Mouse (Mus musculus) erythroblast, embryonic 14.5 days (primary cell): ENCODE measurements around the gene Ccdc3. TPM values are rescaled to one million over a fixed set of nuclear protein-coding genes. Genes with fewer than 3 reads are reported as not detected.

Experiments used
- H3K27me3 ChIP-seq: 2 replicates; pipeline ENCODE4 v1.6.1; 2012; ENCODE audit warnings: inconsistent platforms; ENCODE audit not compliant: control insufficient read depth
- H3K36me3 ChIP-seq: 2 replicates; pipeline ENCODE4 v1.6.1; 2012; ENCODE audit warnings: mild to moderate bottlenecking, inconsistent platforms; ENCODE audit not compliant: control insufficient read depth
- H3K4me1 ChIP-seq: 2 replicates; pipeline ENCODE4 v1.6.1; 2012; ENCODE audit warnings: inconsistent platforms; ENCODE audit not compliant: control insufficient read depth
- H3K4me3 ChIP-seq: replicated peaks from 2 replicates; pipeline ENCODE3; 2012; ENCODE audit warnings: moderate library complexity, mild to moderate bottlenecking, inconsistent platforms
- H3K9me3 ChIP-seq: 2 replicates; pipeline ENCODE4 v1.6.1; 2012; ENCODE audit warnings: low read length, inconsistent platforms, mixed read lengths; ENCODE audit not compliant: control insufficient read depth
- GATA1 ChIP-seq: IDR thresholded peaks from 2 replicates; pipeline ENCODE4 v1.6.1; 2012; ENCODE audit warnings: low read length, inconsistent platforms, mixed read lengths
- TAL1 ChIP-seq: IDR thresholded peaks from 3 replicates; pipeline ENCODE4 v1.6.1; 2012; ENCODE audit warnings: low read length, inconsistent platforms, mixed read lengths
- polyA plus RNA-seq: library from polyadenylated mRNA; stranded (reverse); fragments of >175 nt; gene quantifications from 2 replicates; pipeline ENCODE4 v1.2.3, GENCODE M21; 2012

Ccdc3 gene
- polyA plus RNA-seq, 1 experiment, result 0.02 TPM

GRCm38 (mm10) chr2:5114386-5114785, 23.2 kb upstream of the Ccdc3 start:
- no peaks in the 10 kb centered on the region for H3K4me1 ChIP-seq
- no peaks in the 10 kb centered on the region for H3K9me3 ChIP-seq
- TF ChIP-seq TAL1 (no peak), GATA1 (no peak)
- H3K27me3 ChIP-seq, result peaks cover 5% of the 10 kb centered on the region; the same call in 1 of the 2 replicates
- H3K4me3 ChIP-seq, result no peak overlapping the region
- no peaks in the 10 kb centered on the region for H3K36me3 ChIP-seq

GRCm38 (mm10) chr2:5116856-5117532, 20.6 kb upstream of the Ccdc3 start:
- TF ChIP-seq GATA1, result no peak
- TF ChIP-seq TAL1, result no peak
- no peaks in the 10 kb centered on the region for H3K36me3 ChIP-seq
- no peak overlapping the region for H3K4me3 ChIP-seq
- H3K9me3 ChIP-seq, result no peaks in the 10 kb centered on the region
- no peaks in the 10 kb centered on the region for H3K4me1 ChIP-seq
- H3K27me3 ChIP-seq, result 0 out of 2 replicates have a peak, but pooled peaks cover 3% of the 10 kb centered on the region

- Histone ChIP-seq H3K4me3 (no peak overlapping the region), H3K9me3 (no peaks in the 10 kb centered on the region), H3K27me3 (no peaks in the 10 kb centered on the region), H3K4me1 (no peaks in the 10 kb centered on the region), H3K36me3 (no peaks in the 10 kb centered on the region)
- TF ChIP-seq GATA1, result no peak
- no peak for TF ChIP-seq TAL1
These were observed 12.1 kb upstream of the Ccdc3 start for GRCm38 (mm10) chr2:5125506-5125905.

- H3K9me3 ChIP-seq, result no peaks in the 10 kb centered on the region
- TF ChIP-seq GATA1 (no peak), TAL1 (no peak)
- H3K4me1 ChIP-seq, result no peaks in the 10 kb centered on the region
- no peaks in the 10 kb centered on the region for H3K36me3 ChIP-seq
- H3K4me3 ChIP-seq, result no peak overlapping the region
- H3K27me3 ChIP-seq, result no peaks in the 10 kb centered on the region
These were observed 10.2 kb upstream of the Ccdc3 start for GRCm38 (mm10) chr2:5127369-5127768.

GRCm38 (mm10) chr2:5129099-5129498, 8.5 kb upstream of the Ccdc3 start:
- Histone ChIP-seq H3K9me3 (no peaks in the 10 kb centered on the region), H3K4me1 (no peaks in the 10 kb centered on the region), H3K36me3 (no peaks in the 10 kb centered on the region), H3K27me3 (no peaks in the 10 kb centered on the region; the same call in 1 of the 2 replicates), H3K4me3 (no peak overlapping the region)
- TF ChIP-seq GATA1, result no peak
- no peak for TF ChIP-seq TAL1

GRCm38 (mm10) chr2:5132046-5132445, 5.5 kb upstream of the Ccdc3 start:
- H3K36me3 ChIP-seq, result no peaks in the 10 kb centered on the region
- no peak overlapping the region for H3K4me3 ChIP-seq
- TF ChIP-seq TAL1, result no peak
- no peak for TF ChIP-seq GATA1
- H3K9me3 ChIP-seq, result no peaks in the 10 kb centered on the region
- H3K4me1 ChIP-seq, result no peaks in the 10 kb centered on the region; the same call in 1 of the 2 replicates
- peaks cover 18% of the 10 kb centered on the region for H3K27me3 ChIP-seq

GRCm38 (mm10) chr2:5134959-5135743, 2.4 kb upstream of the Ccdc3 start:
- H3K27me3 ChIP-seq, result peaks cover 45% of the 10 kb centered on the region
- no peaks in the 10 kb centered on the region for H3K36me3 ChIP-seq
- H3K4me1 ChIP-seq, result no peaks in the 10 kb centered on the region; the same call in 1 of the 2 replicates
- no peaks in the 10 kb centered on the region; the same call in 1 of the 2 replicates for H3K9me3 ChIP-seq
- TF ChIP-seq GATA1 (no peak), TAL1 (no peak)
- H3K4me3 ChIP-seq, result no peak overlapping the region

GRCm38 (mm10) chr2:5139961-5140360, 2.4 kb downstream of the Ccdc3 start:
- H3K36me3 ChIP-seq, result no peaks in the 10 kb centered on the region
- peaks cover 46% of the 10 kb centered on the region for H3K27me3 ChIP-seq
- no peaks in the 10 kb centered on the region for H3K4me1 ChIP-seq
- H3K9me3 ChIP-seq, result no peaks in the 10 kb centered on the region; the same call in 1 of the 2 replicates
- TF ChIP-seq TAL1 (no peak), GATA1 (no peak)
- no peak overlapping the region for H3K4me3 ChIP-seq

- H3K9me3 ChIP-seq, result peaks cover 5% of the 10 kb centered on the region; the same call in 1 of the 2 replicates
These were observed 6.9 kb downstream of the Ccdc3 start for GRCm38 (mm10) chr2:5144446-5144845.

More at GRCm38 (mm10) chr2:5144446-5144845, 6.9 kb downstream of the Ccdc3 start:
- Histone ChIP-seq H3K27me3 (peaks cover 7% of the 10 kb centered on the region), H3K4me3 (no peak overlapping the region), H3K36me3 (no peaks in the 10 kb centered on the region), H3K4me1 (no peaks in the 10 kb centered on the region)
- no peak for TF ChIP-seq GATA1
- no peak for TF ChIP-seq TAL1
